Mouse (Mus musculus) intestine, embryonic 15.5 days (tissue): Measurements from ENCODE around the gene Foxl1. TPM values are rescaled to one million over a fixed set of nuclear protein-coding genes. Genes with fewer than 3 reads are reported as not detected.
A peak's percentile ranks its signal among the peaks of the same experiment; 100 is the strongest.

ENCODE experiments used
- ATAC-seq: fragments of 200-750 bp; cut with Nextera tagmentation; 2 replicates; pipeline ENCODE4 v1.8.0; 2017; ENCODE audit warnings: moderate TSS enrichment, moderate library complexity
- H3K27ac ChIP-seq: fragments of 300-500 bp; sonication (generic); 2 replicates; pipeline ENCODE4 v1.5.1; 2015; ENCODE audit warnings: mild to moderate bottlenecking, inconsistent platforms
- H3K27me3 ChIP-seq: fragments of 300-500 bp; sonication (generic); replicated peaks from 2 replicates; pipeline ENCODE4 v1.6.1; 2015; ENCODE audit warnings: inconsistent platforms
- H3K36me3 ChIP-seq: fragments of 300-500 bp; sonication (generic); 2 replicates; pipeline ENCODE4 v1.6.1; 2015; ENCODE audit warnings: inconsistent platforms
- H3K4me1 ChIP-seq: fragments of 300-500 bp; sonication (generic); replicated peaks from 2 replicates; pipeline ENCODE4 v1.6.1; 2015; ENCODE audit warnings: inconsistent platforms
- H3K4me2 ChIP-seq: fragments of 300-500 bp; sonication (generic); replicated peaks from 2 replicates; pipeline ENCODE4 v1.6.1; 2015; ENCODE audit warnings: mild to moderate bottlenecking, inconsistent platforms
- H3K4me3 ChIP-seq: fragments of 300-500 bp; sonication (generic); replicated peaks from 2 replicates; pipeline ENCODE4 v1.5.1; 2015; ENCODE audit warnings: inconsistent platforms
- H3K9ac ChIP-seq: fragments of 300-500 bp; sonication (generic); 2 replicates; pipeline ENCODE4 v1.6.1; 2015; ENCODE audit warnings: inconsistent platforms
- H3K9me3 ChIP-seq: fragments of 300-500 bp; sonication (generic); 2 replicates; pipeline ENCODE4 v1.6.1; 2016; ENCODE audit warnings: inconsistent platforms
- WGBS: fragments of 180-500 bp; shearing (Covaris S2); methylation state at CpG from one replicate; pipeline ENCODE4 v1.1.7; 2015; 5-methylcytosine and 5-hydroxymethylcytosine counted together
- polyA plus RNA-seq: library from polyadenylated mRNA; unstranded; fragments of >200 nt; fragmentation: Nextera tagmentation; extraction: Ambion mirVana; gene quantifications from 2 replicates; pipeline ENCODE4 v1.2.1, GENCODE M21; 2015

Gene Foxl1
- polyA plus RNA-seq, 1 experiment from 2014 or later = 9.3 TPM

- Histone ChIP-seq H3K9me3 (no peaks in the 10 kb centered on the region), H3K27ac (peak within 1 kb of the TSS; percentile 77), H3K27me3 (no peaks in the 10 kb centered on the region; the same call in 1 of the 2 replicates), H3K36me3 (peaks cover 14% of the 10 kb centered on the region), H3K4me2 (peak within 1 kb of the TSS; percentile 85), H3K9ac (peak within 1 kb of the TSS; percentile 87), H3K4me1 (peaks cover 15% of the 10 kb centered on the region), H3K4me3 (peak within 1 kb of the TSS; percentile 90)
- under 1% methylated on average over 75 of the region's 75 CpGs for WGBS
- ATAC-seq = peak; percentile 95
Measured at GRCm38 (mm10) chr8:121107668-121108656, 19.8 kb upstream of the Foxl1 start, which contains the start of gene Mthfsd. Mthfsd (minus strand) TSS chr8:121108392.

GRCm38 (mm10) chr8:121108657-121109056 lies 19.1 kb upstream of the Foxl1 start:
- Histone ChIP-seq H3K4me3 (peak overlapping the region; percentile 90), H3K4me2 (peak overlapping the region; percentile 85), H3K27ac (no peak overlapping the region), H3K9ac (peak overlapping the region; percentile 87), H3K27me3 (peaks cover 3% of the 10 kb centered on the region), H3K4me1 (peaks cover 15% of the 10 kb centered on the region), H3K36me3 (peaks cover 9% of the 10 kb centered on the region), H3K9me3 (no peaks in the 10 kb centered on the region)
- no peak for ATAC-seq
- 11% methylated on average over 5 of the region's 5 CpGs for WGBS

- Histone ChIP-seq H3K9ac (no peak overlapping the region), H3K27ac (no peak overlapping the region), H3K27me3 (peaks cover 27% of the 10 kb centered on the region), H3K36me3 (0 out of 2 replicates have a peak, but pooled peaks cover 2% of the 10 kb centered on the region), H3K4me3 (no peak overlapping the region), H3K4me2 (no peak overlapping the region), H3K4me1 (peaks cover 16% of the 10 kb centered on the region), H3K9me3 (no peaks in the 10 kb centered on the region)
- ATAC-seq = no peak
- 30% methylated on average over 7 of the region's 7 CpGs for WGBS
Measured at GRCm38 (mm10) chr8:121111145-121111907, 16.4 kb upstream of the Foxl1 start.

- H3K4me3 ChIP-seq = no peak overlapping the region
- ATAC-seq = peak; percentile 64
- peaks cover 46% of the 10 kb centered on the region for H3K27me3 ChIP-seq
- H3K36me3 ChIP-seq = no peaks in the 10 kb centered on the region
- peak overlapping the region; percentile 7; the same call in 1 of the 2 replicates for H3K4me2 ChIP-seq
- H3K9me3 ChIP-seq = no peaks in the 10 kb centered on the region
- no peak overlapping the region for H3K9ac ChIP-seq
- WGBS = 1% methylated on average over 21 of the region's 21 CpGs
- no peak overlapping the region for H3K27ac ChIP-seq
- peaks cover 15% of the 10 kb centered on the region for H3K4me1 ChIP-seq
Measured at GRCm38 (mm10) chr8:121113261-121113660, 14.5 kb upstream of the Foxl1 start.

GRCm38 (mm10) chr8:121115136-121115535 lies 12.6 kb upstream of the Foxl1 start:
- H3K4me3 ChIP-seq = no peak overlapping the region
- H3K9ac ChIP-seq = no peak overlapping the region
- H3K4me1 ChIP-seq = peaks cover 15% of the 10 kb centered on the region
- 2% methylated on average over 25 of the region's 25 CpGs for WGBS
- H3K27ac ChIP-seq = no peak overlapping the region
- no peaks in the 10 kb centered on the region for H3K36me3 ChIP-seq
- H3K9me3 ChIP-seq = no peaks in the 10 kb centered on the region; the same call in 1 of the 2 replicates
- no peak overlapping the region for H3K4me2 ChIP-seq
- no peak for ATAC-seq
- H3K27me3 ChIP-seq = peaks cover 63% of the 10 kb centered on the region

- Histone ChIP-seq H3K36me3 (no peaks in the 10 kb centered on the region), H3K9me3 (no peaks in the 10 kb centered on the region; the same call in 1 of the 2 replicates), H3K9ac (peak within 1 kb of the TSS; percentile 22), H3K4me3 (peak within 1 kb of the TSS; percentile 45), H3K27ac (0 out of 2 replicates have a peak within 1 kb of the TSS, but pooled peaks have one; percentile 2), H3K4me2 (peak within 1 kb of the TSS; percentile 89), H3K27me3 (peaks cover 71% of the 10 kb centered on the region), H3K4me1 (peaks cover 15% of the 10 kb centered on the region)
- peak; percentile 68 for ATAC-seq
- under 1% methylated on average over 25 of the region's 25 CpGs for WGBS
Measured at GRCm38 (mm10) chr8:121115948-121116347, 11.8 kb upstream of the Foxl1 start, which contains the start of gene Foxc2. Foxc2 (plus strand) TSS chr8:121116171.

GRCm38 (mm10) chr8:121116591-121117185 lies 11.1 kb upstream of the Foxl1 start:
- peak; percentile 56 for ATAC-seq
- Histone ChIP-seq H3K27me3 (peaks cover 78% of the 10 kb centered on the region), H3K36me3 (no peaks in the 10 kb centered on the region), H3K4me3 (peak overlapping the region; percentile 45), H3K9me3 (no peaks in the 10 kb centered on the region; the same call in 1 of the 2 replicates), H3K4me1 (peaks cover 15% of the 10 kb centered on the region), H3K9ac (peak overlapping the region; percentile 22), H3K27ac (0 out of 2 replicates have a peak overlapping the region, but pooled peaks have one; percentile 2), H3K4me2 (peak overlapping the region; percentile 89)
- 1% methylated on average over 55 of the region's 55 CpGs for WGBS

GRCm38 (mm10) chr8:121117186-121117651 lies 10.5 kb upstream of the Foxl1 start:
- peaks cover 15% of the 10 kb centered on the region for H3K4me1 ChIP-seq
- WGBS = under 1% methylated on average over 61 of the region's 62 CpGs
- no peak for ATAC-seq
- H3K9me3 ChIP-seq = no peaks in the 10 kb centered on the region; the same call in 1 of the 2 replicates
- no peak overlapping the region for H3K9ac ChIP-seq
- peaks cover 84% of the 10 kb centered on the region for H3K27me3 ChIP-seq
- peak overlapping the region; percentile 89 for H3K4me2 ChIP-seq
- H3K27ac ChIP-seq = no peak overlapping the region
- H3K36me3 ChIP-seq = no peaks in the 10 kb centered on the region
- H3K4me3 ChIP-seq = peak overlapping the region; percentile 45

GRCm38 (mm10) chr8:121117906-121118305 lies 9.8 kb upstream of the Foxl1 start:
- ATAC-seq = no peak
- no peaks in the 10 kb centered on the region; the same call in 1 of the 2 replicates for H3K9me3 ChIP-seq
- H3K4me3 ChIP-seq = peak overlapping the region; percentile 45
- H3K9ac ChIP-seq = no peak overlapping the region
- WGBS = 1% methylated on average over 28 of the region's 28 CpGs
- peaks cover 90% of the 10 kb centered on the region for H3K27me3 ChIP-seq
- peak overlapping the region; percentile 89 for H3K4me2 ChIP-seq
- peaks cover 15% of the 10 kb centered on the region for H3K4me1 ChIP-seq
- H3K27ac ChIP-seq = no peak overlapping the region
- no peaks in the 10 kb centered on the region for H3K36me3 ChIP-seq

- no peak overlapping the region for H3K27ac ChIP-seq
- no peaks in the 10 kb centered on the region; the same call in 1 of the 2 replicates for H3K9me3 ChIP-seq
- no peak overlapping the region for H3K4me3 ChIP-seq
- no peak for ATAC-seq
- peaks cover 15% of the 10 kb centered on the region for H3K4me1 ChIP-seq
- H3K9ac ChIP-seq = no peak overlapping the region
- peaks cover 95% of the 10 kb centered on the region for H3K27me3 ChIP-seq
- WGBS = 7% methylated on average over 18 of the region's 18 CpGs
- H3K4me2 ChIP-seq = no peak overlapping the region
- H3K36me3 ChIP-seq = no peaks in the 10 kb centered on the region
Measured at GRCm38 (mm10) chr8:121118634-121119420, 8.9 kb upstream of the Foxl1 start.
